Mouse (Mus musculus) brain, embryonic 14.5 days (tissue): ENCODE results near the gene Prex1.

Experiments
- CTCF ChIP-seq: fragments of 200-500 bp; IDR thresholded peaks from 2 replicates; pipeline ENCODE4 v1.5.1; 2012; ENCODE audit warnings: inconsistent platforms, mild to moderate bottlenecking, moderate library complexity, borderline replicate concordance; ENCODE audit not compliant: insufficient read depth, insufficient read length; ENCODE audit errors: extremely low read depth
- POLR2A ChIP-seq: fragments of 200-500 bp; IDR thresholded peaks from 2 replicates; pipeline ENCODE4 v1.6.1; 2012; ENCODE audit warnings: mild to moderate bottlenecking, inconsistent platforms, borderline replicate concordance; ENCODE audit not compliant: poor library complexity, insufficient read depth, insufficient read length, severe bottlenecking; ENCODE audit errors: extremely low read depth

GRCm38 (mm10) chr2:166676498-166676897 is 37.1 kb downstream of the Prex1 start:
- no peak for TF ChIP-seq POLR2A
- TF ChIP-seq CTCF: no peak
